8 mouse cellular contexts compared by ENCODE assay signal in genomic region chr4:151977748-151978147, GRCm38 (mm10). TPM values are rescaled to one million over a fixed set of nuclear protein-coding genes. Genes with fewer than 3 reads are reported as not detected.
DNase-seq lines count a peak whose midpoint lies in the region; ATAC-seq and TF ChIP-seq lines count a peak whose summit lies in the region.

No protein-coding gene starts in this region.

- no peak; the same call in 1 of the 2 replicates for ATAC-seq in kidney, embryonic 16.5 days (ENCODE audit: low FRiP score, low TSS enrichment)
- no peak for ATAC-seq in limb, embryonic 14.5 days (ENCODE audit: low FRiP score, low read depth)

- H3K27me3 ChIP-seq in kidney, embryonic 16.5 days (ENCODE audit: insufficient read depth, low read length), result no peaks in the 10 kb centered on the region
- H3K27me3 ChIP-seq in kidney, adult 2 months (replicated peaks; ENCODE audit: control insufficient read depth, insufficient read depth, low read length), result no peaks in the 10 kb centered on the region
- no peaks in the 10 kb centered on the region for H3K27me3 ChIP-seq in limb, embryonic 14.5 days (ENCODE audit: control insufficient read depth, insufficient read depth, low read length)

- no peak overlapping the region for H3K4me2 ChIP-seq in kidney, embryonic 16.5 days (replicated peaks; ENCODE audit: low read depth, low read length)
- no peak overlapping the region for H3K4me2 ChIP-seq in limb, embryonic 14.5 days (replicated peaks; ENCODE audit: low read depth, low read length, severe bottlenecking)

- DNase-seq in kidney, adult 11 months, result peak; percentile 68
- peak; percentile 94 to 96 for DNase-seq in cerebellum, postnatal 10 days
- peak; percentile 77 to 88 for DNase-seq in frontal cortex, postnatal 14 days (ENCODE audit: low spot score in 2 of 2)
- peak; percentile 84 for DNase-seq in kidney, adult 2 months
- DNase-seq in limb, embryonic 14.5 days (ENCODE audit: low spot score), result peak; percentile 85
- DNase-seq in monocyte, adult 2 months (ENCODE audit: low read depth in 1 of 2, low spot score in 2 of 2), result peak; percentile 47 to 81
- DNase-seq in spleen, postnatal 14 days (ENCODE audit: low spot score in 2 of 2), result peak; percentile 75 to 85

- H3K9ac ChIP-seq in kidney, embryonic 16.5 days (replicated peaks; ENCODE audit: low read length), result no peak overlapping the region
- no peak overlapping the region for H3K9ac ChIP-seq in limb, embryonic 14.5 days (ENCODE audit: low read depth, low read length, severe bottlenecking)

- H3K4me3 ChIP-seq in kidney, embryonic 16.5 days (ENCODE audit: low read length), result no peak overlapping the region
- H3K4me3 ChIP-seq in kidney, adult 2 months (ENCODE audit: insufficient read depth, low read depth, low read length), result no peak overlapping the region
- H3K4me3 ChIP-seq in limb, embryonic 14.5 days (replicated peaks; ENCODE audit: low read length), result no peak overlapping the region

- no peaks in the 10 kb centered on the region for H3K4me1 ChIP-seq in kidney, embryonic 16.5 days (ENCODE audit: insufficient read depth, low read length)
- no peaks in the 10 kb centered on the region for H3K4me1 ChIP-seq in kidney, adult 2 months (ENCODE audit: control insufficient read depth, insufficient read depth, low read length)
- H3K4me1 ChIP-seq in limb, embryonic 14.5 days (ENCODE audit: control insufficient read depth, insufficient read depth, low read length), result no peaks in the 10 kb centered on the region

- peak; percentile 77 for TF ChIP-seq CTCF in kidney, adult 2 months (conservative IDR thresholded peaks at IDR 0.05; ENCODE audit: insufficient read depth, insufficient read length, low read depth, low read length)

- WGBS in kidney, embryonic 16.5 days, result 27% methylated on average over 10 of the region's 10 CpGs
- WGBS in kidney, adult 2 months, result 22% methylated on average over 10 of the region's 10 CpGs
- WGBS in limb, embryonic 14.5 days, result 34% methylated on average over 10 of the region's 10 CpGs

- H3K9me3 ChIP-seq in kidney, embryonic 16.5 days (ENCODE audit: low read length), result no peaks in the 10 kb centered on the region
- H3K9me3 ChIP-seq in limb, embryonic 14.5 days (ENCODE audit: control insufficient read depth, low read length), result no peaks in the 10 kb centered on the region

- peaks cover 40% of the 10 kb centered on the region for H3K36me3 ChIP-seq in kidney, embryonic 16.5 days (ENCODE audit: insufficient read depth, low read length)
- no peaks in the 10 kb centered on the region for H3K36me3 ChIP-seq in kidney, adult 2 months (ENCODE audit: control insufficient read depth, insufficient read depth, low read length)
- H3K36me3 ChIP-seq in limb, embryonic 14.5 days (ENCODE audit: control insufficient read depth, insufficient read depth, low read length), result peaks cover 64% of the 10 kb centered on the region

- no peak for TF ChIP-seq POLR2A in kidney, adult 2 months (IDR thresholded peaks at IDR 0.05; ENCODE audit: low read depth, low read length)
- TF ChIP-seq POLR2A in limb, embryonic 14.5 days (IDR thresholded peaks at IDR 0.05; ENCODE audit: borderline replicate concordance, extremely low read depth, insufficient read depth, insufficient read length), result no peak

- no peak overlapping the region for H3K27ac ChIP-seq in kidney, embryonic 16.5 days (ENCODE audit: low read length)
- H3K27ac ChIP-seq in kidney, adult 2 months (ENCODE audit: insufficient read depth, low read depth, low read length), result no peak overlapping the region
- no peak overlapping the region for H3K27ac ChIP-seq in limb, embryonic 14.5 days (replicated peaks; ENCODE audit: low read depth, low read length)

RNA-seq across cellular contexts. Expression of gene Thap3, which starts 11.0 kb away (rescaled TPM):
- 42.4 and 46.4 TPM in 2 replicates for polyA plus RNA-seq in kidney, embryonic 16.5 days (2015; fragmentation: Nextera tagmentation; extraction: Ambion mirVana)
- 30.6 and 33.7 TPM in 2 replicates for polyA plus RNA-seq in kidney, adult 2 months (2012; rRNA removed)
- polyA plus RNA-seq in limb, embryonic 14.5 days (2012; rRNA removed), result 60.6 and 61.6 TPM in 2 replicates
- polyA plus RNA-seq in limb, embryonic 14.5 days (2014; fragmentation: Nextera tagmentation; extraction: Ambion mirVana), result 36.1 and 37.5 TPM in 2 replicates

RNA-seq across cellular contexts. Expression of gene Phf13, which starts 18.3 kb away (rescaled TPM):
- polyA plus RNA-seq in kidney, embryonic 16.5 days (2015; fragmentation: Nextera tagmentation; extraction: Ambion mirVana), result 31.2 and 33.3 TPM in 2 replicates
- 4.9 and 5.5 TPM in 2 replicates for polyA plus RNA-seq in kidney, adult 2 months (2012; rRNA removed)
- 35.1 and 40.5 TPM in 2 replicates for polyA plus RNA-seq in limb, embryonic 14.5 days (2012; rRNA removed)
- polyA plus RNA-seq in limb, embryonic 14.5 days (2014; fragmentation: Nextera tagmentation; extraction: Ambion mirVana), result 33.7 and 37.1 TPM in 2 replicates

RNA-seq across cellular contexts. Expression of gene Klhl21, which starts 30.9 kb away (rescaled TPM):
- 12.1 and 12.6 TPM in 2 replicates for polyA plus RNA-seq in kidney, embryonic 16.5 days (2015; fragmentation: Nextera tagmentation; extraction: Ambion mirVana)
- 23.0 and 26.7 TPM in 2 replicates for polyA plus RNA-seq in kidney, adult 2 months (2012; rRNA removed)
- polyA plus RNA-seq in limb, embryonic 14.5 days (2012; rRNA removed), result 18.8 and 25.7 TPM in 2 replicates
- 11.0 and 11.1 TPM in 2 replicates for polyA plus RNA-seq in limb, embryonic 14.5 days (2014; fragmentation: Nextera tagmentation; extraction: Ambion mirVana)

RNA-seq across cellular contexts. Expression of gene Dnajc11, which starts 44.3 kb away (rescaled TPM):
- polyA plus RNA-seq in kidney, embryonic 16.5 days (2015; fragmentation: Nextera tagmentation; extraction: Ambion mirVana), result 79.5 and 88.4 TPM in 2 replicates
- polyA plus RNA-seq in kidney, adult 2 months (2012; rRNA removed), result 70.0 and 76.1 TPM in 2 replicates
- 56.9 and 73.1 TPM in 2 replicates for polyA plus RNA-seq in limb, embryonic 14.5 days (2012; rRNA removed)
- polyA plus RNA-seq in limb, embryonic 14.5 days (2014; fragmentation: Nextera tagmentation; extraction: Ambion mirVana), result 50.9 and 52.5 TPM in 2 replicates

RNA-seq across cellular contexts. Expression of gene Zbtb48, which starts 49.7 kb away (rescaled TPM):
- polyA plus RNA-seq in kidney, embryonic 16.5 days (2015; fragmentation: Nextera tagmentation; extraction: Ambion mirVana), result 25.3 and 26.0 TPM in 2 replicates
- polyA plus RNA-seq in kidney, adult 2 months (2012; rRNA removed), result 11.0 and 13.8 TPM in 2 replicates
- 31.2 and 41.5 TPM in 2 replicates for polyA plus RNA-seq in limb, embryonic 14.5 days (2012; rRNA removed)
- polyA plus RNA-seq in limb, embryonic 14.5 days (2014; fragmentation: Nextera tagmentation; extraction: Ambion mirVana), result 25.4 and 27.4 TPM in 2 replicates
